In genomic region chr2:167512970-167513369, GRCm38 (mm10) we compare ENCODE assay signal across 13 mouse cellular contexts. TPM values are rescaled to one million over a fixed set of nuclear protein-coding genes. Genes with fewer than 3 reads are reported as not detected.
A peak's percentile ranks its signal among the peaks of the same experiment; 100 is the strongest.
DNase-seq lines count a peak whose midpoint lies in the region; ATAC-seq and TF ChIP-seq lines count a peak whose summit lies in the region.
"Had no signal": no experiment of that assay in that cellular context is flagged by ENCODE, and none has a peak within 500 bp of the region (broad histone marks: within the 10 kb centered on the region; RNA-seq: fewer than 3 reads in every experiment).

No protein-coding gene starts in this region.

- H3K9ac ChIP-seq in lung, embryonic 14.5 days = no peak overlapping the region
- H3K9ac ChIP-seq in MEL (ENCODE audit: control insufficient read depth, low read depth, low read length, poor library complexity, severe bottlenecking) = no peak overlapping the region
- H3K9ac ChIP-seq: embryonic facial prominence, embryonic 15.5 days; hindbrain, embryonic 12.5 days; neural tube, embryonic 13.5 days had no signal

- no peak overlapping the region for H3K4me3 ChIP-seq in cerebellum, adult 2 months (replicated peaks; ENCODE audit: insufficient read depth, low read depth, low read length)
- H3K4me3 ChIP-seq in lung, embryonic 14.5 days (ENCODE audit: low read depth, low read length) = no peak overlapping the region
- H3K4me3 ChIP-seq in lung, adult 2 months (replicated peaks; ENCODE audit: extremely low read depth, low read depth, low read length) = no peak overlapping the region
- no peak overlapping the region for H3K4me3 ChIP-seq in MEL (ENCODE audit: control insufficient read depth in 1 of 2, insufficient read depth in 1 of 2, low read depth in 2 of 2, low read length in 2 of 2)
- H3K4me3 ChIP-seq: embryonic facial prominence, embryonic 15.5 days; hindbrain, embryonic 12.5 days; neural tube, embryonic 13.5 days had no signal

- no peaks in the 10 kb centered on the region for H3K79me2 ChIP-seq in MEL (ENCODE audit: control insufficient read depth, insufficient read depth, low read length, poor library complexity)

- DNase-seq in cerebellum, adult 2 months = no peak
- no peak for DNase-seq in cerebellum, adult 11-12 months
- peak; percentile 22 for DNase-seq in lung, embryonic 14.5 days
- no peak for DNase-seq in lung, adult 2 months
- DNase-seq in MEL (ENCODE audit: low read depth, low spot score) = peak; percentile 53
- no peak for DNase-seq in ovary, postnatal 14 days (ENCODE audit: low spot score)
- no peak for DNase-seq in natural killer cell, adult 2 months (ENCODE audit: low spot score in 2 of 2)
- DNase-seq: gastrocnemius, postnatal 36 days; lung, adult 18-20 months had no signal

- WGBS in cerebellum, adult 2 months = 92% methylated on average over 5 of the region's 5 CpGs
- 91% methylated on average over 5 of the region's 5 CpGs for WGBS in lung, embryonic 14.5 days
- 89% methylated on average over 5 of the region's 5 CpGs for WGBS in lung, adult 2 months

- no peak for TF ChIP-seq EP300 in MEL (IDR thresholded peaks at IDR 0.05; ENCODE audit: low read depth in 1 of 2, low read length in 2 of 2)

- H3K4me2 ChIP-seq in lung, embryonic 14.5 days = no peak overlapping the region
- H3K4me2 ChIP-seq: embryonic facial prominence, embryonic 15.5 days; hindbrain, embryonic 12.5 days; neural tube, embryonic 13.5 days had no signal

- TF ChIP-seq CTCF in cerebellum, adult 2 months (IDR thresholded peaks at IDR 0.05; ENCODE audit: borderline replicate concordance, insufficient read depth, low read depth, low read length) = peak; percentile 48
- peak; percentile 51 for TF ChIP-seq CTCF in lung, embryonic 14.5 days (IDR thresholded peaks at IDR 0.05; ENCODE audit: low read depth)
- no peak for TF ChIP-seq CTCF in lung, adult 2 months (IDR thresholded peaks at IDR 0.05; ENCODE audit: insufficient read depth, low read length)
- peak in 2 of 3 experiments; percentile 41 to 56; a peak in 4 of 6 replicates for TF ChIP-seq CTCF in MEL (IDR thresholded peaks at IDR 0.05 in 2 of 3, conservative IDR thresholded peaks at IDR 0.05 in 1 of 3; ENCODE audit: control insufficient read depth in 1 of 3, insufficient read depth in 1 of 3, low read depth in 2 of 3, low read length in 3 of 3, poor library complexity in 1 of 3, severe bottlenecking in 1 of 3)

- no peak overlapping the region for H3K27ac ChIP-seq in cerebellum, adult 2 months (ENCODE audit: insufficient read depth, low read length)
- H3K27ac ChIP-seq in lung, embryonic 14.5 days (ENCODE audit: low read depth) = no peak overlapping the region
- H3K27ac ChIP-seq in MEL (ENCODE audit: control insufficient read depth, low read depth, low read length) = no peak overlapping the region
- H3K27ac ChIP-seq: embryonic facial prominence, embryonic 15.5 days; hindbrain, embryonic 12.5 days; neural tube, embryonic 13.5 days had no signal

- no peak for TF ChIP-seq POLR2A in cerebellum, adult 2 months (IDR thresholded peaks at IDR 0.05; ENCODE audit: borderline replicate concordance, insufficient read depth, low read length)
- TF ChIP-seq POLR2A in lung, adult 2 months (IDR thresholded peaks at IDR 0.05; ENCODE audit: borderline replicate concordance, extremely low read depth, low read depth, low read length) = no peak
- TF ChIP-seq POLR2A in MEL (IDR thresholded peaks at IDR 0.05; ENCODE audit: control insufficient read depth in 1 of 2, insufficient read depth in 1 of 2, low read depth in 1 of 2, low read length in 2 of 2, poor library complexity in 1 of 2) = no peak

- TF ChIP-seq RAD21 in MEL (IDR thresholded peaks at IDR 0.05; ENCODE audit: low read depth, low read length) = peak; percentile 50

- H3K9me3 ChIP-seq in lung, embryonic 14.5 days (ENCODE audit: low read depth, low read length) = no peaks in the 10 kb centered on the region
- no peaks in the 10 kb centered on the region for H3K9me3 ChIP-seq in MEL (replicated peaks; ENCODE audit: insufficient read depth, low read length)
- H3K9me3 ChIP-seq: embryonic facial prominence, embryonic 15.5 days; hindbrain, embryonic 12.5 days; neural tube, embryonic 13.5 days had no signal

- ATAC-seq in lung, embryonic 14.5 days (ENCODE audit: insufficient read depth) = no peak
- peak; percentile 66 for ATAC-seq in megakaryocyte progenitor cell, adult 5-6 weeks (replicated peaks; ENCODE audit: poor library complexity)

- peaks cover 97% of the 10 kb centered on the region for H3K36me3 ChIP-seq in lung, embryonic 14.5 days (ENCODE audit: insufficient read depth)
- H3K36me3 ChIP-seq in MEL (ENCODE audit: control insufficient read depth in 1 of 2, insufficient read depth in 2 of 2, low read length in 2 of 2) = peaks cover 9 to 25% of the 10 kb centered on the region in 2 experiments

- H3K27me3 ChIP-seq in cerebellum, adult 2 months (ENCODE audit: control insufficient read depth, insufficient read depth, low read length) = no peaks in the 10 kb centered on the region
- no peaks in the 10 kb centered on the region for H3K27me3 ChIP-seq in lung, embryonic 14.5 days (ENCODE audit: insufficient read depth, low read length)
- H3K27me3 ChIP-seq in MEL (ENCODE audit: control insufficient read depth in 1 of 2, insufficient read depth in 2 of 2, low read length in 2 of 2) = no peaks in the 10 kb centered on the region
- H3K27me3 ChIP-seq: embryonic facial prominence, embryonic 15.5 days; hindbrain, embryonic 12.5 days; neural tube, embryonic 13.5 days had no signal

- peaks cover 20% of the 10 kb centered on the region for H3K4me1 ChIP-seq in cerebellum, adult 2 months (ENCODE audit: control insufficient read depth, insufficient read depth, low read length)
- H3K4me1 ChIP-seq in lung, embryonic 14.5 days (ENCODE audit: insufficient read depth) = no peaks in the 10 kb centered on the region
- peaks cover 5% of the 10 kb centered on the region for H3K4me1 ChIP-seq in lung, adult 2 months (ENCODE audit: control insufficient read depth, insufficient read depth, low read length)
- H3K4me1 ChIP-seq in MEL (ENCODE audit: control insufficient read depth in 1 of 2, insufficient read depth in 2 of 2, low read length in 2 of 2) = peaks cover 4 to 10% of the 10 kb centered on the region in 2 experiments; a peak in 3 of 4 replicates
- H3K4me1 ChIP-seq: embryonic facial prominence, embryonic 15.5 days; hindbrain, embryonic 12.5 days; neural tube, embryonic 13.5 days had no signal

TF ChIP-seq in MEL, 35 proteins besides CTCF, POLR2A, EP300 and RAD21:
- peak; percentile 43 for TF ChIP-seq SMC3 (IDR thresholded peaks at IDR 0.05; ENCODE audit: low read depth, low read length)
- no peak for TF ChIP-seq TBP (IDR thresholded peaks at IDR 0.05; ENCODE audit: low read depth, low read length)
TF ChIP-seq in MEL: peak in this region for 1.

RNA-seq across cellular contexts. Expression of gene Spata2, which starts 20.3 kb away (rescaled TPM):
- polyA plus RNA-seq in cerebellum, adult 2 months (2012; rRNA removed) = 80.2 and 88.0 TPM in 2 replicates
- polyA plus RNA-seq in lung, embryonic 14.5 days (2014; fragmentation: Nextera tagmentation; extraction: Ambion mirVana) = 15.6 and 16.4 TPM in 2 replicates
- polyA plus RNA-seq in lung, adult 2 months (2012; rRNA removed) = 23.3 and 23.5 TPM in 2 replicates
- 9.4 and 9.8 TPM in 2 replicates for total RNA-seq in MEL (2012; rRNA removed)
- polyA plus RNA-seq in MEL (2012; ENCODE audit: insufficient read depth in 1 of 2, insufficient read length in 2 of 2, low read depth in 1 of 2, low replicate concordance in 2 of 2, missing spikeins in 1 of 2) = 10 to 100 TPM in 1 of 2 experiments, not detected in 1; 33.5 TPM
- 10.5 and 11.8 TPM in 2 replicates for total RNA-seq in megakaryocyte progenitor cell, adult 5-6 weeks (2015)
- 7.4 and 7.7 TPM in 2 replicates for total RNA-seq in megakaryocyte progenitor cell, adult 5-6 weeks (2017)

RNA-seq across cellular contexts. Expression of gene Rnf114, which starts 20.5 kb away (rescaled TPM):
- polyA plus RNA-seq in cerebellum, adult 2 months (2012; rRNA removed) = 101 and 106 TPM in 2 replicates
- polyA plus RNA-seq in lung, embryonic 14.5 days (2014; fragmentation: Nextera tagmentation; extraction: Ambion mirVana) = 94.7 and 98.7 TPM in 2 replicates
- polyA plus RNA-seq in lung, adult 2 months (2012; rRNA removed) = 87.2 and 122 TPM in 2 replicates
- total RNA-seq in MEL (2012; rRNA removed) = 39.5 and 44.0 TPM in 2 replicates
- polyA plus RNA-seq in MEL (2012; ENCODE audit: insufficient read depth in 1 of 2, insufficient read length in 2 of 2, low read depth in 1 of 2, low replicate concordance in 2 of 2, missing spikeins in 1 of 2) = 10 to 100 TPM in 1 of 2 experiments, not detected in 1; 49.2 TPM
- 31.5 and 39.0 TPM in 2 replicates for total RNA-seq in megakaryocyte progenitor cell, adult 5-6 weeks (2015)
- 18.7 and 18.9 TPM in 2 replicates for total RNA-seq in megakaryocyte progenitor cell, adult 5-6 weeks (2017)

RNA-seq across cellular contexts. Expression of gene Snai1, which starts 25.0 kb away (rescaled TPM):
- 1.1 and 1.9 TPM in 2 replicates for polyA plus RNA-seq in cerebellum, adult 2 months (2012; rRNA removed)
- polyA plus RNA-seq in lung, embryonic 14.5 days (2014; fragmentation: Nextera tagmentation; extraction: Ambion mirVana) = 152 and 162 TPM in 2 replicates
- polyA plus RNA-seq in lung, adult 2 months (2012; rRNA removed) = 70.8 and 85.0 TPM in 2 replicates
- 0.19 and 0.20 TPM in 2 replicates for total RNA-seq in MEL (2012; rRNA removed)
- polyA plus RNA-seq in MEL (2012; ENCODE audit: insufficient read depth in 1 of 2, insufficient read length in 2 of 2, low read depth in 1 of 2, low replicate concordance in 2 of 2, missing spikeins in 1 of 2) = under 1 TPM in 1 of 2 experiments, not detected in 1; 0.74 TPM
- not detected in 2 replicates for total RNA-seq in megakaryocyte progenitor cell, adult 5-6 weeks (2015)
- total RNA-seq in megakaryocyte progenitor cell, adult 5-6 weeks (2017) = 0.33 and 0.44 TPM in 2 replicates

Comparison
In these comparisons a context has a peak if more than half of its experiments do, and no peak if none do; other contexts are left out.
1. DNase-seq: peak in lung, embryonic 14.5 days (single experiment) and MEL (single experiment); none in cerebellum, adult 2 months (0 of 2), cerebellum, adult 11-12 months (single experiment), lung, adult 2 months (single experiment), ovary, postnatal 14 days (single experiment) and natural killer cell, adult 2 months (0 of 2).
2. RNA of gene Snai1, which starts 25.0 kb away (polyA plus RNA-seq): 152 to 162 TPM in lung, embryonic 14.5 days and 70.8 to 85.0 TPM in lung, adult 2 months; 1.1 to 1.9 TPM in cerebellum, adult 2 months and 0.74 TPM in MEL; every median in the first group is over 10 times any median in the second.